Mouse (Mus musculus): Measurements from ENCODE around the gene Atrip. TPM values are rescaled to one million over a fixed set of nuclear protein-coding genes. Genes with fewer than 3 reads are reported as not detected.
A peak's percentile ranks its signal among the peaks of the same experiment; 100 is the strongest.

Atrip gene
- polyA plus RNA-seq, 1 experiment from 2014 or later: 10.3 TPM

- no peak for DNase-seq (ENCODE audit: low read depth, low spot score)
- no peak for TF ChIP-seq CTCF (IDR thresholded peaks at IDR 0.05)
- ChIA-PET CTCF (interaction anchor here (1.0 to 3.4 kb wide), 6 partner anchors 8 to 58 kb away, joined by 3 to 16 read pairs (median 8); partner anchors contain the start of gene Atrip), POLR2A (interaction anchor here (1.2 to 1.7 kb wide), 2 partner anchors 9 to 14 kb away, joined by 3 to 4 read pairs; no protein-coding TSS in a partner anchor)
- no peak for ATAC-seq
- no peaks in the 10 kb centered on the region for H3K27me3 ChIP-seq
- in situ Hi-C loops (cut with MboI; ENCODE audit: low pct_unique_long_range_greater_than_20kb): no loop called here
Observed at GRCm38 (mm10) chr9:109060184-109060897, 13.6 kb downstream of the Atrip start.

GRCm38 (mm10) chr9:109059136-109059903, 14.6 kb downstream of the Atrip start, which contains the start of gene Trex1:
TSS of gene Trex1 (minus strand) at chr9:109059734.
- no peak for TF ChIP-seq CTCF (IDR thresholded peaks at IDR 0.05)
- POLR2A ChIA-PET: interaction anchor here (0.7 to 1.7 kb wide), 4 partner anchors 10 to 23 kb away, joined by 3 to 4 read pairs (median 3); no protein-coding TSS in a partner anchor
- no peaks in the 10 kb centered on the region for H3K27me3 ChIP-seq
- in situ Hi-C loops (cut with MboI; ENCODE audit: low pct_unique_long_range_greater_than_20kb): no loop called here
- ATAC-seq: peak; percentile 94
- CTCF ChIA-PET: interaction anchor here (1.0 to 3.4 kb wide), 7 partner anchors 9 to 57 kb away, joined by 3 to 16 read pairs (median 6); partner anchors contain the start of gene Atrip
- peak; percentile 86 for DNase-seq (ENCODE audit: low read depth, low spot score)

- POLR2A ChIA-PET: interaction anchor here (1.0 to 1.1 kb wide), 2 partner anchors 12 to 47 kb away, joined by 3 read pairs; no protein-coding TSS in a partner anchor
- ATAC-seq (no peak), DNase-seq (ENCODE audit: low read depth, low spot score) (no peak)
- in situ Hi-C loops (cut with MboI; ENCODE audit: low pct_unique_long_range_greater_than_20kb): no loop called here
- H3K27me3 ChIP-seq: no peaks in the 10 kb centered on the region
- TF ChIP-seq CTCF (IDR thresholded peaks at IDR 0.05): no peak
- CTCF ChIA-PET: interaction anchor here (1.5 to 3.4 kb wide), 4 partner anchors 14 to 54 kb away, joined by 5 to 16 read pairs (median 6); partner anchors contain the start of gene Atrip
Observed at GRCm38 (mm10) chr9:109058006-109058765, 15.7 kb downstream of the Atrip start.

GRCm38 (mm10) chr9:109057543-109057942, 16.4 kb downstream of the Atrip start:
- no peak for TF ChIP-seq CTCF (IDR thresholded peaks at IDR 0.05)
- in situ Hi-C loops (cut with MboI; ENCODE audit: low pct_unique_long_range_greater_than_20kb): no loop called here
- ATAC-seq (no peak), DNase-seq (ENCODE audit: low read depth, low spot score) (no peak)
- CTCF ChIA-PET: no interaction called here
- POLR2A ChIA-PET: interaction anchor here (1.1 kb wide), 1 partner anchor 46 kb away, joined by 3 read pairs; no protein-coding TSS in a partner anchor
- no peaks in the 10 kb centered on the region for H3K27me3 ChIP-seq

GRCm38 (mm10) chr9:109056916-109057315, 17.0 kb downstream of the Atrip start:
- ATAC-seq (no peak), DNase-seq (ENCODE audit: low read depth, low spot score) (no peak)
- TF ChIP-seq CTCF (IDR thresholded peaks at IDR 0.05): no peak
- H3K27me3 ChIP-seq: no peaks in the 10 kb centered on the region
- in situ Hi-C loops (cut with MboI; ENCODE audit: low pct_unique_long_range_greater_than_20kb): no loop called here
- ChIA-PET POLR2A (interaction anchor here (0.5 kb wide), 1 partner anchor 228 kb away, joined by 3 read pairs; no protein-coding TSS in a partner anchor), CTCF (interaction anchor here (1.0 kb wide), 1 partner anchor 11 kb away, joined by 3 read pairs; no protein-coding TSS in a partner anchor)

- in situ Hi-C loops (cut with MboI; ENCODE audit: low pct_unique_long_range_greater_than_20kb): no loop called here
- no peak for TF ChIP-seq CTCF (IDR thresholded peaks at IDR 0.05)
- no peaks in the 10 kb centered on the region for H3K27me3 ChIP-seq
- DNase-seq (ENCODE audit: low read depth, low spot score) (no peak), ATAC-seq (no peak)
- ChIA-PET CTCF (interaction anchor here (1.0 to 1.1 kb wide), 2 partner anchors 10 kb away, joined by 3 read pairs; no protein-coding TSS in a partner anchor), POLR2A (interaction anchor here (0.5 kb wide), 1 partner anchor 229 kb away, joined by 3 read pairs; no protein-coding TSS in a partner anchor)
Observed at GRCm38 (mm10) chr9:109056081-109056690, 17.7 kb downstream of the Atrip start.

- ChIA-PET CTCF (interaction anchor here (1.1 kb wide), 1 partner anchor 10 kb away, joined by 3 read pairs; no protein-coding TSS in a partner anchor), POLR2A (no interaction called here)
- in situ Hi-C loops (cut with MboI; ENCODE audit: low pct_unique_long_range_greater_than_20kb): no loop called here
- no peaks in the 10 kb centered on the region for H3K27me3 ChIP-seq
- DNase-seq (ENCODE audit: low read depth, low spot score): no peak
- no peak for TF ChIP-seq CTCF (IDR thresholded peaks at IDR 0.05)
- ATAC-seq: no peak
Observed at GRCm38 (mm10) chr9:109055271-109056030, 18.5 kb downstream of the Atrip start.

- CTCF ChIA-PET: interaction anchor here (1.1 kb wide), 1 partner anchor 9 kb away, joined by 3 read pairs; no protein-coding TSS in a partner anchor
Observed at GRCm38 (mm10) chr9:109054712-109055111, 19.2 kb downstream of the Atrip start.

GRCm38 (mm10) chr9:109053851-109054250, 20.1 kb downstream of the Atrip start:
- in situ Hi-C loops (cut with MboI; ENCODE audit: low pct_unique_long_range_greater_than_20kb): no loop called here
- DNase-seq (ENCODE audit: low read depth, low spot score): no peak
- ChIA-PET POLR2A (no interaction called here), CTCF (no interaction called here)
- ATAC-seq: no peak
- H3K27me3 ChIP-seq: no peaks in the 10 kb centered on the region
- TF ChIP-seq CTCF (IDR thresholded peaks at IDR 0.05): no peak

More at GRCm38 (mm10) chr9:109054712-109055111, 19.2 kb downstream of the Atrip start:
- ATAC-seq (peak; percentile 38), DNase-seq (ENCODE audit: low read depth, low spot score) (no peak)
- POLR2A ChIA-PET: no interaction called here
- TF ChIP-seq CTCF (IDR thresholded peaks at IDR 0.05): no peak
- H3K27me3 ChIP-seq: no peaks in the 10 kb centered on the region
- in situ Hi-C loops (cut with MboI; ENCODE audit: low pct_unique_long_range_greater_than_20kb): no loop called here

Data from Patski (cell line).